Comparison of ENCODE assay signal across 9 mouse cellular contexts in the genomic region with DNA sequence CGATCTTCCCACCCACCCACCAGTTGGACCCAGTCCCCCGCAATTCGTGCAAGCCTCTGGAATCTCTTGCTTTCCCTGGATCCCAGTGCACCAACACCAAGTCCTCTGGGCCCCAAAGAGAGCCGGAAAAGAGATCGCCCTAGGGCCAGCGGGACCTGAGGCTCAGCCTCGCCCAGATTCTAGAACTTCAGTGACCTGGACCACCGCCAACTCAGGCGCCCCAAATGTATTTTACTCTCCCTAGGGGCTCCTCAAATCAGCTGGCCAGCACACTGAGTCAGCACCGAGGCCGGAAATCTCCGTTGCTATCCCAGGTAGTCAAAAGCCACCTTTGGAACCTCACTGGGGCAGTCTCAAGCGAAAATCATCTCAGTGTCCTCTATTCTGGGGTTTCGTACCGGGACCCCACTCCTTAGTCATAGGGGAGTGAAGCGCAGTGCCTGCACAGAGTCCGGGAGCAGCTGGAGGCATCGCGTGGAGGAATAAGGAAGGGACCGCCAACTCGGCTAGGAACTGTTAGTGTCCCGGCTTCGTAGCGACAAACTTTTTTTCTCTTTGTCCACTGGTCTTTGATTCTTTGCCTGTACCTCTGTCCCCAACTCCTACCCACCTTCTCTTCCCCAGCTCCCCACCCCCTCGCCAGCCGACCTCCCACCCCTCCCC. TPM values are rescaled to one million over a fixed set of nuclear protein-coding genes. Genes with fewer than 3 reads are reported as not detected.
DNase-seq lines count a peak whose midpoint lies in the region; ATAC-seq lines count a peak whose summit lies in the region.
"Had no signal": no experiment of that assay in that cellular context is flagged by ENCODE, and none has a peak within 500 bp of the region (broad histone marks: within the 10 kb centered on the region; RNA-seq: fewer than 3 reads in every experiment).

No protein-coding gene starts in this region.

- H3K27me3 ChIP-seq in lung, embryonic 16.5 days (ENCODE audit: control insufficient read depth, insufficient read depth, low read depth, low read length), result peaks cover 77% of the 10 kb centered on the region

- H3K9me3 ChIP-seq in lung, embryonic 16.5 days (ENCODE audit: control insufficient read depth, low read length), result no peaks in the 10 kb centered on the region

- peak overlapping the region; percentile 56 for H3K4me2 ChIP-seq in lung, embryonic 16.5 days (ENCODE audit: low read depth, low read length)

- peak overlapping the region; percentile 79 for H3K9ac ChIP-seq in lung, embryonic 16.5 days (ENCODE audit: low read length)

- peak; percentile 46 for DNase-seq in embryo, embryonic 10.5 days (ENCODE audit: low spot score)
- DNase-seq in embryo, embryonic 11 days, result no peak
- peak; percentile 9 for DNase-seq in retina, embryonic 14.5 days (ENCODE audit: low spot score)
- DNase-seq in retina, postnatal 1 day, result no peak
- no peak for DNase-seq in frontal cortex, adult 2 months (ENCODE audit: extremely low spot score in 1 of 2, low spot score in 1 of 2)
- DNase-seq in thymus, adult 18-20 months, result no peak

- peaks cover 7% of the 10 kb centered on the region for H3K4me1 ChIP-seq in lung, embryonic 16.5 days (replicated peaks; ENCODE audit: control insufficient read depth, insufficient read depth, low read length)

- H3K4me3 ChIP-seq in lung, embryonic 16.5 days (ENCODE audit: low read length), result peak overlapping the region; percentile 59

- peak overlapping the region; percentile 98 for H3K27ac ChIP-seq in lung, embryonic 16.5 days (ENCODE audit: low read length)

- no peaks in the 10 kb centered on the region for H3K36me3 ChIP-seq in lung, embryonic 16.5 days (ENCODE audit: control insufficient read depth, insufficient read depth, low read length)

- ATAC-seq in lung, embryonic 16.5 days (ENCODE audit: low read depth), result no peak
- ATAC-seq in granulocyte monocyte progenitor cell, adult 5-6 weeks (replicated peaks; ENCODE audit: poor library complexity, severe bottlenecking), result no peak

- under 1% methylated on average over 26 of the region's 26 CpGs for WGBS in lung, embryonic 16.5 days

RNA-seq across cellular contexts. Expression of gene Foxa2, which starts 1.8 kb away (rescaled TPM):
- polyA plus RNA-seq in lung, embryonic 16.5 days (2015; fragmentation: Nextera tagmentation; extraction: Ambion mirVana), result 32.6 and 38.1 TPM in 2 replicates
- polyA plus RNA-seq in frontal cortex, adult 2 months (2012; rRNA removed), result not detected in 2 replicates
- total RNA-seq in granulocyte monocyte progenitor cell, adult 5-6 weeks (2014; fragmentation: Nextera tagmentation), result not detected in 2 replicates
- not detected in 2 replicates for total RNA-seq in granulocyte monocyte progenitor cell, adult 5-6 weeks (2017)
- total RNA-seq: adrenal gland, postnatal 36 days had no signal

Comparison
In these comparisons a context has a peak if more than half of its experiments do, and no peak if none do; other contexts are left out.
1. DNase-seq: peak in embryo, embryonic 10.5 days (single experiment) and retina, embryonic 14.5 days (single experiment); none in embryo, embryonic 11 days (single experiment), retina, postnatal 1 day (single experiment), frontal cortex, adult 2 months (0 of 2) and thymus, adult 18-20 months (0 of 2).
2. RNA of gene Foxa2, which starts 1.8 kb away (polyA plus RNA-seq): 32.6 to 38.1 TPM in lung, embryonic 16.5 days; not detected in frontal cortex, adult 2 months; every median in the first group is over 10 times any median in the second.